Mouse (Mus musculus): ENCODE measurements around the gene Tnik. TPM values are rescaled to one million over a fixed set of nuclear protein-coding genes. Genes with fewer than 3 reads are reported as not detected.

The Tnik gene
- polyA plus RNA-seq, 1 experiment from 2014 or later: 29.8 TPM

DNA sequence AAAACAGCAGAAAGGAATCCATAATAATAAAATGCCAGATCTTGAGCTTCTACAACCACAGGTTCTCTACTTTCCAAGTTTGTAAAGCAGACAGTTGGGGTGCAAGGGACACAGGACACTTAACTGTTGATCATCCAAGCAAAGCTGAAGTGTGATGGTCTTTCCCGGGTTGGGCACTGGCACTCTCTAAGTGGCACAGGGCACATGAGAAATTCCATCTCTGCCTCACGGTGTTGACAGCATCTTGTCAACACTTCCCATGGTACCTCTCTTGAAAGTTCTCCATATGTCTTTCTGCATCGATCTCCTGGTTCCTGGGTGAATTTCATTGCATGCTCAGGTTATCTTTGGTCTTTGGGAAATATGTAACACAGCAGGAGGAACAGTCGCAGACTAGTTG is 373.8 kb downstream of the Tnik start:
- WGBS: 86% methylated on average over 4 of the region's 4 CpGs
- Histone ChIP-seq H3K9ac (replicated peaks; ENCODE audit: low read depth, low read length) (no peak overlapping the region), H3K4me2 (replicated peaks; ENCODE audit: low read depth, low read length) (no peak overlapping the region), H3K36me3 (ENCODE audit: control insufficient read depth, insufficient read depth, low read length) (no peaks in the 10 kb centered on the region), H3K27ac (ENCODE audit: low read length) (no peak overlapping the region), H3K4me3 (ENCODE audit: low read depth, low read length) (no peak overlapping the region), H3K27me3 (ENCODE audit: control insufficient read depth, insufficient read depth, low read length) (no peaks in the 10 kb centered on the region), H3K9me3 (ENCODE audit: control insufficient read depth, low read depth, low read length) (no peaks in the 10 kb centered on the region), H3K4me1 (ENCODE audit: control insufficient read depth, insufficient read depth, low read length) (no peaks in the 10 kb centered on the region)
- no peak for ATAC-seq (ENCODE audit: insufficient number of reproducible peaks, insufficient read depth, low FRiP score, low read depth)

DNA sequence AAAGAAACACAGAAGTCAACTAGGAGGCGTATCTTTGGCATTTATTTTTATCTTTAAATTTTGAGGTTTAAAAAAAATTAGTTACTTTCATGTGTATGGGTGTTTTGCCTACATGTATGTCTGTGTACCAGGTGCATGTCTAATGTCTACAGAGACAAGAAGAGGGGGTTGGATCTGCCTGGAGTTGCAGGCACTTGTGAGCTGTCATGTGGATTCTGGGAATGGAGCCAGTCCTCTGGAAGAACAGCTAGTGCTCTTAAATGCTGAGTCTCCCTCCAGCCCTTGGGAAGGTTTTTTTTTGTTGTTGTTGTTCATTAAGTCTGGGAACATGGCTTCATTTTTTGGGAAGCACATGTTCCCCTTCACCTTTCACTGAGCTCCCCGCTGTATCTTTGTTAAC is 375.9 kb downstream of the Tnik start:
- H3K9me3 ChIP-seq (ENCODE audit: control insufficient read depth, low read depth, low read length): no peaks in the 10 kb centered on the region
- no peaks in the 10 kb centered on the region for H3K27me3 ChIP-seq (ENCODE audit: control insufficient read depth, insufficient read depth, low read length)
- 88% methylated on average over 2 of the region's 2 CpGs for WGBS
- H3K27ac ChIP-seq (ENCODE audit: low read length): no peak overlapping the region
- no peak overlapping the region for H3K9ac ChIP-seq (replicated peaks; ENCODE audit: low read depth, low read length)
- no peaks in the 10 kb centered on the region for H3K36me3 ChIP-seq (ENCODE audit: control insufficient read depth, insufficient read depth, low read length)
- no peak overlapping the region for H3K4me3 ChIP-seq (ENCODE audit: low read depth, low read length)
- no peaks in the 10 kb centered on the region for H3K4me1 ChIP-seq (ENCODE audit: control insufficient read depth, insufficient read depth, low read length)
- H3K4me2 ChIP-seq (replicated peaks; ENCODE audit: low read depth, low read length): no peak overlapping the region
- no peak for ATAC-seq (ENCODE audit: insufficient number of reproducible peaks, insufficient read depth, low FRiP score, low read depth)

DNA sequence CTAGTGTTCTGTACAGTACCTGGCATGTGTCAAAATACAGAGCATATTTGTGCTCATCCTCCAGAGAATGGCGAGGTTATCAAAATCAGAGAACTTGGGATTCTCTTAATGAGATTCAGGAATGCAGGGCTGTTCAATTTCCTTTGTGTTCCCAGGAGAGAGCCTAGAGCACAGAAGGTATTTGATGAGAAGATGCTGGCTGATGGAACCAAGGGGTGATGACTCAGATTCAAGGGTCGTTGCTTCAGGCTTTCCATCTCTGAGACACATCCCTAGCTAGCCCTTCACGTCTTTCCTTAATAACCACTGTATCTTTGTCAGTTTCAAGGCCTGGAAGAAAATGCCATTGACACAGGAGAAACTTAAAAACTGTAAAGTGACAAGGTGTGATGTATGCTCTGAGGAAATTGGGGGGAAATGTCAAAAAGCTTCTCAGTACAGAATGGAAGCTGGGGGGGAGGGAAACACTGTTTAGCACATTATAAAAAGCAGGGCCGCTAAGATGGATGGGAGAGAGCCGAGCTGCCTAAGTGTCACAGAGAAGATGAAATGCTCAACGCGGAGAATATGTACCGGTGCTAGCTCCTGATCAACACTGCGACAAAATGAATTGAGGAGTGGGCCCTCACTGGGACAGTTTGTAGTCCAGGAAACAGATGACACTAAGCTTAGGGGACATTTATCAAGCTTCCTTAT is 380.4 kb downstream of the Tnik start:
- Histone ChIP-seq H3K4me1 (ENCODE audit: control insufficient read depth, insufficient read depth, low read length) (no peaks in the 10 kb centered on the region), H3K4me2 (replicated peaks; ENCODE audit: low read depth, low read length) (no peak overlapping the region), H3K27ac (ENCODE audit: low read length) (no peak overlapping the region), H3K9me3 (ENCODE audit: control insufficient read depth, low read depth, low read length) (no peaks in the 10 kb centered on the region), H3K9ac (replicated peaks; ENCODE audit: low read depth, low read length) (no peak overlapping the region), H3K27me3 (ENCODE audit: control insufficient read depth, insufficient read depth, low read length) (no peaks in the 10 kb centered on the region), H3K4me3 (ENCODE audit: low read depth, low read length) (no peak overlapping the region), H3K36me3 (ENCODE audit: control insufficient read depth, insufficient read depth, low read length) (no peaks in the 10 kb centered on the region)
- no peak for ATAC-seq (ENCODE audit: insufficient number of reproducible peaks, insufficient read depth, low FRiP score, low read depth)
- WGBS: 45% methylated on average over 9 of the region's 9 CpGs

DNA sequence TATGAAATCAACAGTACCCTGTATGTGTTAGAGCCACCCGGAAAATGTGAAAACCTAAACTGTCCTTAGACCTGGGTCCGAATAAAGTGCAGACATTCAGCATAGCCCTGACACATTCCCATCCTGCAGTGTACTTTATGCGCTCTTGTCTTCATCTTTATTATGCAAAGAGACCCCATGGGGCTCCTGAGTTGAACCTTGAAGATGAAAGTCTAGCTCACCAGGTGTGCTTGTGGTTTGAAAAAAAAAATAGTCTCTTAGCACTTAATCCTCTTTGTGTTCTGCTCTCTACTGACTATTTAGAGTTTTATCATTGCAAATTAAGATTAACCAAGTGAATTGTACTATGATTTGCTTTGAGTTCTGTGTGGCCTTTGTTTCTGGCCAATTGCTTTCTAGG is 389.6 kb downstream of the Tnik start:
- no peak overlapping the region for H3K9ac ChIP-seq (replicated peaks; ENCODE audit: low read depth, low read length)
- H3K27ac ChIP-seq (ENCODE audit: low read length): no peak overlapping the region

DNA sequence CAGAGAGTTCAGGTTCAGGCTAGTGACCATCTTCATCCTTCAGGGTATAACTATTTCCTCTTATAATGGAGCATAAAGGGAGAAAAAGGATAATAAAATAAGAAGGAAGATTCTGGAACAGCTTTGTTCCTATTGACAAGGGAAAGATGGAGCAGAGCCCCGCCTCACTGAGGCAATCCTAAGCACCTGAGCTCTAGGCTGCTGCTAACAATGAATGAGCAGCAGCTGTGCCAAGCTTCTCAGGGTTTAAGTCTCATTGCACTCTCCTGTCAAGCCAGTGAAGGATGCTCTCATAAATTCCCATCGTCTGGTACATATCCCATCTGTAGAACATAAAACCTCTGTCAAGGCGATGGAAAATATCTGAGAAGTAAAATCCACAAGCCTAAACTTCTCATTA is 390.0 kb downstream of the Tnik start:
- Histone ChIP-seq H3K4me2 (replicated peaks; ENCODE audit: low read depth, low read length) (no peak overlapping the region), H3K9ac (replicated peaks; ENCODE audit: low read depth, low read length) (no peak overlapping the region), H3K27me3 (ENCODE audit: control insufficient read depth, insufficient read depth, low read length) (no peaks in the 10 kb centered on the region), H3K9me3 (ENCODE audit: control insufficient read depth, low read depth, low read length) (no peaks in the 10 kb centered on the region), H3K36me3 (ENCODE audit: control insufficient read depth, insufficient read depth, low read length) (no peaks in the 10 kb centered on the region), H3K4me1 (ENCODE audit: control insufficient read depth, insufficient read depth, low read length) (no peaks in the 10 kb centered on the region), H3K27ac (ENCODE audit: low read length) (no peak overlapping the region), H3K4me3 (ENCODE audit: low read depth, low read length) (no peak overlapping the region)
- ATAC-seq (ENCODE audit: insufficient number of reproducible peaks, insufficient read depth, low FRiP score, low read depth): no peak
- WGBS: 56% methylated on average over 3 of the region's 3 CpGs

More for the DNA sequence above, 389.6 kb downstream of the Tnik start:
- H3K4me3 ChIP-seq (ENCODE audit: low read depth, low read length): no peak overlapping the region
- H3K4me2 ChIP-seq (replicated peaks; ENCODE audit: low read depth, low read length): no peak overlapping the region
- WGBS: 85% methylated on average over 3 of the region's 3 CpGs
- no peaks in the 10 kb centered on the region for H3K9me3 ChIP-seq (ENCODE audit: control insufficient read depth, low read depth, low read length)
- no peaks in the 10 kb centered on the region for H3K4me1 ChIP-seq (ENCODE audit: control insufficient read depth, insufficient read depth, low read length)
- no peaks in the 10 kb centered on the region for H3K36me3 ChIP-seq (ENCODE audit: control insufficient read depth, insufficient read depth, low read length)
- H3K27me3 ChIP-seq (ENCODE audit: control insufficient read depth, insufficient read depth, low read length): no peaks in the 10 kb centered on the region
- no peak for ATAC-seq (ENCODE audit: insufficient number of reproducible peaks, insufficient read depth, low FRiP score, low read depth)

DNA sequence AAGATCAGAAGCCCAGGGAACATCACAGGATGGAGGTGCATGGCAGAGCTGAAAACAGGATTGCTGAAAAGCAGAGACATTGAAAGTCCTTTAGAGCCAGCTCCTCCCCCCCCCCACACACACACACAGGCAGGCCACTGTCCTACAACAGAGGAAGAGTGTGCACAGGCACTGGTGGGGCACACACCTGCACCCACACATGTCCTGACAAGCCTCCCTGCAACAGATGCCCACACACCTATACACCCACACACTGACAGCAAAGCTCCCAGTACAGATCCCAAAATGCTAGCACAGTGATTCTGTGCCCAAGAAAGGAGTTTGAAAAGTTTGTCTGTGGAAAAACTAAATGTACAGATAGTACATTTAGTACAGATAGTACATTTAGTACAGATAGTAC is 391.7 kb downstream of the Tnik start:
- no peak for ATAC-seq (ENCODE audit: insufficient number of reproducible peaks, insufficient read depth, low FRiP score, low read depth)
- no peak overlapping the region for H3K4me3 ChIP-seq (ENCODE audit: low read depth, low read length)
- no peak overlapping the region for H3K27ac ChIP-seq (ENCODE audit: low read length)

DNA sequence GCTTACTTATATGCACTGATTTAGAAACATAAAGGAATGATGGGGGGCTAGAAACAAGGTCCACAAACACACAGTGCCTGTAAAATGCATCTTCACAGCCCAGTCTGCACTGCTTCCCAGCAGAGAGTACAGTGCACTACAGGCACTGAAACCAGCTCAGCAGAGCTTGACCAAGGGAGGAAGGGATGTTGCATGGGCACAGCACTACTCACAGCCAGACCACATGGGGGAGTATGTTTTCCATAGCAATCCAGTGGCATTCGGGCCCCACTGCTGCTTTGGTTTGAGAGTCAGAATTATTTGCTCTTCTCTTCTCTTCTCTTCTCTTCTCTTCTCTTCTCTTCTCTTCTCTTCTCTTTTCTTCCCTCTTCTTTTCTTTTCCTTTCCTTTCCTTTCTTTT is 395.3 kb downstream of the Tnik start:
- Histone ChIP-seq H3K4me3 (ENCODE audit: low read depth, low read length) (no peak overlapping the region), H3K4me2 (replicated peaks; ENCODE audit: low read depth, low read length) (no peak overlapping the region), H3K36me3 (ENCODE audit: control insufficient read depth, insufficient read depth, low read length) (no peaks in the 10 kb centered on the region), H3K9me3 (ENCODE audit: control insufficient read depth, low read depth, low read length) (no peaks in the 10 kb centered on the region), H3K27ac (ENCODE audit: low read length) (no peak overlapping the region), H3K9ac (replicated peaks; ENCODE audit: low read depth, low read length) (no peak overlapping the region), H3K4me1 (ENCODE audit: control insufficient read depth, insufficient read depth, low read length) (no peaks in the 10 kb centered on the region), H3K27me3 (ENCODE audit: control insufficient read depth, insufficient read depth, low read length) (no peaks in the 10 kb centered on the region)
- ATAC-seq (ENCODE audit: insufficient number of reproducible peaks, insufficient read depth, low FRiP score, low read depth): no peak
- 38% methylated on average over 1 of the region's 1 CpGs for WGBS

More for the DNA sequence above, 391.7 kb downstream of the Tnik start:
- Histone ChIP-seq H3K9me3 (ENCODE audit: control insufficient read depth, low read depth, low read length) (no peaks in the 10 kb centered on the region), H3K9ac (replicated peaks; ENCODE audit: low read depth, low read length) (no peak overlapping the region), H3K27me3 (ENCODE audit: control insufficient read depth, insufficient read depth, low read length) (no peaks in the 10 kb centered on the region), H3K36me3 (ENCODE audit: control insufficient read depth, insufficient read depth, low read length) (no peaks in the 10 kb centered on the region), H3K4me1 (ENCODE audit: control insufficient read depth, insufficient read depth, low read length) (no peaks in the 10 kb centered on the region), H3K4me2 (replicated peaks; ENCODE audit: low read depth, low read length) (no peak overlapping the region)

DNA sequence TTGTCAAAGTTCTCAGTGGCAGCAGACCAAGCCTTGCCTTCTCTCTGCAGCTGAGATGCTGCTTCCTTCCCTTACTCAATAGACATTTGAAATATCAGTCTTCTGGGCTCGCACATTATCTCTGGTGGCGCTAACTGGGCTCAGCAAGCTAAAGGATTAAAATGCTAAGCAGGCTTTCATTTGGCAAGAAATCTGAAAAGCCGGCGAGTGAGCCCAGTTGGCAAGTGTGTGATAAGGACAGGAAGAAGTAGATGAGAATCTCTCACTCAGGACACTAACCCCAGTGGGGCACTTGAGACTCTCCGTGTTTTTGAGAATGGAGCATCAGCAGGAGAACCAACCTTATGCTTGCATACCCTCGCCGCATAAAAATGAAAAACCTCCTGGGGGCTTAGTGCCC is 417.8 kb downstream of the Tnik start:
- Histone ChIP-seq H3K27ac (ENCODE audit: low read length) (no peak overlapping the region), H3K4me1 (ENCODE audit: control insufficient read depth, insufficient read depth, low read length) (no peaks in the 10 kb centered on the region), H3K4me2 (replicated peaks; ENCODE audit: low read depth, low read length) (no peak overlapping the region), H3K9ac (replicated peaks; ENCODE audit: low read depth, low read length) (no peak overlapping the region), H3K27me3 (ENCODE audit: control insufficient read depth, insufficient read depth, low read length) (no peaks in the 10 kb centered on the region), H3K9me3 (ENCODE audit: control insufficient read depth, low read depth, low read length) (no peaks in the 10 kb centered on the region), H3K36me3 (ENCODE audit: control insufficient read depth, insufficient read depth, low read length) (no peaks in the 10 kb centered on the region), H3K4me3 (ENCODE audit: low read depth, low read length) (no peak overlapping the region)
- no peak for ATAC-seq (ENCODE audit: insufficient number of reproducible peaks, insufficient read depth, low FRiP score, low read depth)
- WGBS: 81% methylated on average over 7 of the region's 7 CpGs

DNA sequence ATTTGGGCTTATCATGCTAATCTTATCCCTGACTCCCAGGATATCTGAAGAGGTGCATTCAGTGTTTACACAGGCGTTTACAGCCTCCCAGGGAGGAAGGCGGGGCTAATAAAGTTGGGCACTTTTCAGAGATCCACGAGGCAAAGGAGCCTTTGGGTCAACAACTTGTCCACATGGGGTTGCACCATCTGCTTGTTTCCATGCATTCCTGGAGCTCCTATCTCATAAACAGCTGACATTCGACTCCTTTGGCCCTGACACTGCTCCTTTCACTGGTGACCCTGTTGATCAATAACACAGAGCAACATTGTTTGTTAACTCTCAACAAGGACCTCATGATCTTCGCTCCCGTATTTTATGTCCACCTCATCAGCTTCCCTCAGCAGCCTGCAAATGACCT is 418.9 kb downstream of the Tnik start:
- Histone ChIP-seq H3K27me3 (ENCODE audit: control insufficient read depth, insufficient read depth, low read length) (no peaks in the 10 kb centered on the region), H3K4me1 (ENCODE audit: control insufficient read depth, insufficient read depth, low read length) (no peaks in the 10 kb centered on the region), H3K4me3 (ENCODE audit: low read depth, low read length) (no peak overlapping the region), H3K27ac (ENCODE audit: low read length) (no peak overlapping the region), H3K9me3 (ENCODE audit: control insufficient read depth, low read depth, low read length) (no peaks in the 10 kb centered on the region), H3K9ac (replicated peaks; ENCODE audit: low read depth, low read length) (no peak overlapping the region), H3K36me3 (ENCODE audit: control insufficient read depth, insufficient read depth, low read length) (no peaks in the 10 kb centered on the region), H3K4me2 (replicated peaks; ENCODE audit: low read depth, low read length) (no peak overlapping the region)
- no peak for ATAC-seq (ENCODE audit: insufficient number of reproducible peaks, insufficient read depth, low FRiP score, low read depth)
- 30% methylated on average over 6 of the region's 6 CpGs for WGBS

Data from stomach, embryonic 14.5 days (tissue).